Mouse (Mus musculus): ENCODE results near the gene Plek.

DNA sequence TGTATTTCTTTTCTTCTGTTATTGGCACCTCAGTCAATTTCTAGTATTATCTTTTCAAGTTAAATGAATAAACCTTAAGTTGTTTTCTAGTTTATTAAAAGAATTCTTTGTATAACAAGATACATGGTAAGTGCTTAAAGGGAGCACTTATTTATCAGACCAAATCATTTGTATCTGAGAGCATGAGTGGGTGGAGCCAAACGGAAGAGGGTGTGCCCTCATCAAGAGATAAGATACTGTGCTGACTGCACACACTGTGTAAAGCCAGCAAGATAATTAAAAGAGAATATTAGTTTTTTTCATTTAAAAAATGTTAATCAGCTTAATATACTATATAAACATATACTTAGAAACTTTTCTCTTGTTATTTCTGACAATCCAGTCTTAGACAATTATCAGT lies 93.7 kb downstream of the Plek start:
- TF ChIP-seq CTCF (IDR thresholded peaks at IDR 0.05; ENCODE audit: borderline replicate concordance, extremely low read depth, insufficient read depth, insufficient read length) (no peak), POLR2A (IDR thresholded peaks at IDR 0.05; ENCODE audit: borderline replicate concordance, extremely low read depth, insufficient read depth, insufficient read length, poor library complexity, severe bottlenecking) (no peak)
